Mouse (Mus musculus): Measurements from ENCODE around the gene Tex264. TPM values are rescaled to one million over a fixed set of nuclear protein-coding genes. Genes with fewer than 3 reads are reported as not detected.

Gene Tex264
- total RNA-seq, 4 experiments from 2014 or later: 82.1 to 103 (median 92.2) TPM

Other genes with a start within 250 kb of the Tex264 start
- gene Acy1, start 247.6 kb downstream of the Tex264 start, total RNA-seq (2022): 10 to 100 TPM; 14.0 to 21.3 (median 15.0) TPM
- 10 to 100 TPM; 14.7 to 17.7 (median 17.0) TPM for gene Abhd14b, start 238.5 kb downstream of the Tex264 start, total RNA-seq (2022)
- gene Abhd14a, start 238.2 kb downstream of the Tex264 start, total RNA-seq (2022): 10 to 100 TPM; 35.6 to 44.4 (median 40.2) TPM
- 100 to 1,000 TPM; 186 to 215 (median 199) TPM for gene Pcbp4, start 232.6 kb downstream of the Tex264 start, total RNA-seq (2022)
- 10 to 100 TPM in 3 of 4 experiments, 1 to 10 TPM in 1; 9.4 to 12.4 (median 10.6) TPM for gene Gpr62, start 220.0 kb downstream of the Tex264 start, total RNA-seq (2022)
- gene Rrp9, start 210.0 kb downstream of the Tex264 start, total RNA-seq (2022): 10 to 100 TPM; 32.7 to 42.1 (median 33.2) TPM
- 10 to 100 TPM in 1 of 4 experiments, 1 to 10 TPM in 3; 6.0 to 10.9 (median 7.4) TPM for gene Parp3, start 209.0 kb downstream of the Tex264 start, total RNA-seq (2022)
- gene Iqcf1, start 186.0 kb downstream of the Tex264 start, total RNA-seq (2022): not detected
- not detected for gene Iqcf5, start 171.4 kb downstream of the Tex264 start, total RNA-seq (2022)
- not detected for gene Iqcf3, start 124.3 kb downstream of the Tex264 start, total RNA-seq (2022)
- gene Iqcf4, start 114.9 kb downstream of the Tex264 start, total RNA-seq (2022): not detected
- gene Iqcf6, start 59.3 kb downstream of the Tex264 start, total RNA-seq (2022): not detected
- gene Grm2, start 29.8 kb downstream of the Tex264 start, total RNA-seq (2022): 10 to 100 TPM; 56.9 to 66.6 (median 59.3) TPM
- gene Rad54l2, start 103.3 kb upstream of the Tex264 start, total RNA-seq (2022): 10 to 100 TPM; 17.3 to 21.1 (median 18.5) TPM
- gene Dcaf1, start 135.9 kb upstream of the Tex264 start, total RNA-seq (2022): 10 to 100 TPM; 30.4 to 35.2 (median 32.7) TPM
- gene Rbm15b, start 201.5 kb upstream of the Tex264 start, total RNA-seq (2022): 10 to 100 TPM; 47.6 to 54.0 (median 48.4) TPM
- 100 to 1,000 TPM in 2 of 4 experiments, 10 to 100 TPM in 2; 86.3 to 179 (median 133) TPM for gene Manf, start 206.1 kb upstream of the Tex264 start, total RNA-seq (2022)